Mouse (Mus musculus): Measurements from ENCODE around the gene Nhsl2. TPM values are rescaled to one million over a fixed set of nuclear protein-coding genes. Genes with fewer than 3 reads are reported as not detected.
A peak's percentile ranks its signal among the peaks of the same experiment; 100 is the strongest.
"Not testable (repeated sequence)": the region's sequence is repeated elsewhere in the genome, so short reads cannot be mapped to it uniquely, and the experiment has no call there.

The Nhsl2 gene
- total RNA-seq (2021) (1 to 10 TPM; 2.9 to 8.4 TPM), polyA plus RNA-seq (2012; rRNA removed) (2.5 and 6.9 TPM in 2 replicates)
- long read RNA-seq, partial matches to known transcripts, result 0 of 1 reads
- long read RNA-seq, other reads (novel, unspliced or antisense), result 1 of 1 reads

DNA sequence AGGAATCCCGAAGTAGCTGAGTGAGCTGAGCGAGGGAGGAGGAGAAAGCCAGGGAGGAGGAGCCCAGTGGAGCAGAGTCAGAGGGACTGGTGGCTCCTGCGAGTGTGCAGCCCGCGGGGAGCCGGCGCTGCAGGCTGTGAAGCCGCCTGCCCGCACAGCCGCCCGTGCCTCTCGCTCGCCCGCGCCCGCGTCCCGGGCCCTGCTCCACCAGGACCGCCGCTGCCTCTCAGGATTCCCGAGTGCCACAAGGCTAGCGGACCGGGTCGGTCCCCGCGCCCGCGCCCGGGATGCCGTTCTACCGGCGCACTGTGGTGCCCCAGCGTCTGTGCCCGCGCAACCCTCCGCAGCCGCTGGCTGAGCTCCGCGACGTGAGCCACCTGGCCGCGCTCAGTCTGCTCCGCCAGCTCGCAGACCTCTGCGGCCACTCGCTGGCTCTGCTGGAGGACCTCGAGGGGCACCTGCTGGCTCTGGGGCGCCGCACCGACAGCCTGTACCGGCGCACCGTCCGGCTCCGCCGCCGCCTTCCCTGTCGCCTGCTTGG, at the start of gene Nhsl2:
Gene Nhsl2 (plus strand): TSS at position 105 of the 541 bp plus-strand sequence.
- DNase-seq, result peak; percentile 75

- DNase-seq, result no peak
Measured at GRCm38 (mm10) chrX:101805512-101805911, 43.7 kb upstream of the Nhsl2 start.

GRCm38 (mm10) chrX:101811750-101812149, 37.4 kb upstream of the Nhsl2 start:
- no peak for DNase-seq

- no peak for DNase-seq
Measured at GRCm38 (mm10) chrX:101819163-101819562, 30.0 kb upstream of the Nhsl2 start.

GRCm38 (mm10) chrX:101819980-101820379, 29.2 kb upstream of the Nhsl2 start:
- not testable (repeated sequence) for DNase-seq

- peak; percentile 13 for DNase-seq
Measured at GRCm38 (mm10) chrX:101847191-101847795, 1.9 kb upstream of the Nhsl2 start.

GRCm38 (mm10) chrX:101849901-101850551, 841 bp downstream of the Nhsl2 start:
- DNase-seq, result peak; percentile 28

DNA sequence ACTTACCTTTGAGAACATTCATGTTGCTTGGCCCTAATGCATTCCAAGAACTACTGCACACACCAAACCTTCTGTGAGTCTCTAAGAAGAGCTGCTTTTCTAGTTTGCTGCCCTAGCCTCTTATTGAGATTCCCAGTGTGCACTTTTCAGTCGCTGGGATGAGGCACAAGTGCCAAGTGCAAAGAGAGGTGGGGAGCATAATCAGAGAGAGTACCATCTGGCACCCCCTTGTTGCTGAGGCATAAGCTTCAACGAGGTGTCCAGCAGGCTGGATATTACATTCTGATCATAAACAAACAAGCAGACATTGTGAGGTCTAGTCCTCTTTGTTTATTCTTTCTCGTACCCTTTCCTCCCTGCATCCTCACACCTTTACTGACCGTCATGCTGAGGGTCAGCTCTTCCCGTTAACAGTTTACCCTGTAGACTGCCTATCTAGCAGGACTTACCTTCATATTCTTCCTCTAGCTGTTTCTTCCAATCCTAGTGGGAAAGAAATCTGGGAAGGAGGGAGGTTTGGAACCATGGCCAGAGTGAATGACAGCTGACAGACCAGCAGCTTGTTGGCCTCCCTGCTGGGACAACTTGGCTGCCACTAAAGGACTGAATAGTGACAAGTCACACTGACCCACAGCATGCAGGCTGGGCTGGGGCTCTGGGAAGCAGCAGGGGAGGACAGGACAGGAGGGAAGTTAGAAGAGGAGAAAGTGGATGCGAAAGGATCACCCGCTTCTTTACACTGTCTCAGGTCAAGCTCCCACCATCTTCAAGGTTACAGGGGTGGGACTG, 2.6 kb downstream of the Nhsl2 start:
- no peak for DNase-seq

GRCm38 (mm10) chrX:101863666-101864378, 14.6 kb downstream of the Nhsl2 start:
- DNase-seq, result peak; percentile 42

- no peak for DNase-seq
Measured at GRCm38 (mm10) chrX:101864788-101865187, 15.6 kb downstream of the Nhsl2 start.

GRCm38 (mm10) chrX:101874147-101874546, 25.0 kb downstream of the Nhsl2 start:
- DNase-seq, result no peak

GRCm38 (mm10) chrX:101874901-101875300, 25.7 kb downstream of the Nhsl2 start:
- no peak for DNase-seq

- no peak for DNase-seq
Measured at GRCm38 (mm10) chrX:101876136-101876535, 27.0 kb downstream of the Nhsl2 start.

GRCm38 (mm10) chrX:101877840-101878239, 28.7 kb downstream of the Nhsl2 start:
- no peak for DNase-seq

- DNase-seq, result no peak
Measured at GRCm38 (mm10) chrX:101878546-101878945, 29.4 kb downstream of the Nhsl2 start.

- peak; percentile 67 for DNase-seq
Measured at GRCm38 (mm10) chrX:101882141-101882751, 33.1 kb downstream of the Nhsl2 start.

GRCm38 (mm10) chrX:101889384-101889783, 40.2 kb downstream of the Nhsl2 start:
- DNase-seq, result no peak

- peak; percentile 51 for DNase-seq
Measured at GRCm38 (mm10) chrX:101889813-101890469, 40.8 kb downstream of the Nhsl2 start.

DNA sequence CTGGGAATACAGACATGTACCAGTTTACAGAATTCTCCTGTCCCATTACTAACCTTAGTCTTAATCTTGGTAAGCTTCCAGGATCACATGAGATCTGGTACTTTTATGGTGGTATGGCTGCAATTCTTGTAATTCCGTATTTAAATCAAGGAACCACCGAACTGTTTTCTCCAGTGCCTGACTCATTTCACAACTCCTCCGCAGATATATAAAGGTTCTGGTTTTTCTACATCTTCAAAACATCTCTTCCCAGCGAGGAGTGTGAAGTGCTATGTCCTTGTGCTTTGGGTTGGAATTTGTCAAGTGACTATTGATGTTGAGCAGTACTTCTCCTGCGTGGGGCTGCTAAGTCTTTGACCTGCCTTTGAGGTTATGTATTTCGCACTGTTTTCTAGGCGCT, 44.6 kb downstream of the Nhsl2 start:
- no peak for DNase-seq

- DNase-seq, result no peak
Measured at GRCm38 (mm10) chrX:101898341-101898740, 49.2 kb downstream of the Nhsl2 start.

Measured in adrenal gland, adult 2 months (tissue).